Mouse (Mus musculus) frontal cortex, postnatal 14 days (tissue): ENCODE results near the gene Socs2.
"Not testable (repeated sequence)": the region's sequence is repeated elsewhere in the genome, so short reads cannot be mapped to it uniquely, and the experiment has no call there.

Experiments used
- DNase-seq, 2 experiments: peaks; one replicate each; pipeline ENCODE4 v3.0.0; 2022; ENCODE audit warnings: low spot score in 2 of 2

Gene Socs2

GRCm38 (mm10) chr10:95394819-95395812, 21.9 kb downstream of the Socs2 start:
- DNase-seq: no peak

GRCm38 (mm10) chr10:95392073-95392472, 24.9 kb downstream of the Socs2 start:
- DNase-seq: no peak

DNA sequence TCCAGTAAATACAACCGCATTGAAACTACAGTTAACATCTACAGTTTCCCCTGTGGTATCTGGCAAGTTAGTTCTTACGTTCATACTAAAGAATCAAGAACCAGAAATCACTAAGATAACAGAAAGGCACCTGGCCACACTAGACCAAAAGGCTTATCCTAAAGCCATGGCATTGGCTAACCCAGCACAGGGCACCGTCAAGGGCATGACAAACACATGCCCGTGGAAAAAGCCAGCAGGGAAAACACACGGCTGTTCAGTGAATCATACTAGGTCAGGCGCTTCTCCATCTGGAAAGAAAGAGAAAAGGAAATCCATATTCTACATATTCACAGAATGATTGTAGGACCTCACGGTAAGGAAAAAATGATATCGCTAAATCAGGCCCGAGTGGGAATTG, 26.1 kb downstream of the Socs2 start:
- no peak for DNase-seq

- DNase-seq: not testable (repeated sequence)
Observed at GRCm38 (mm10) chr10:95389805-95390204, 27.2 kb downstream of the Socs2 start.

DNA sequence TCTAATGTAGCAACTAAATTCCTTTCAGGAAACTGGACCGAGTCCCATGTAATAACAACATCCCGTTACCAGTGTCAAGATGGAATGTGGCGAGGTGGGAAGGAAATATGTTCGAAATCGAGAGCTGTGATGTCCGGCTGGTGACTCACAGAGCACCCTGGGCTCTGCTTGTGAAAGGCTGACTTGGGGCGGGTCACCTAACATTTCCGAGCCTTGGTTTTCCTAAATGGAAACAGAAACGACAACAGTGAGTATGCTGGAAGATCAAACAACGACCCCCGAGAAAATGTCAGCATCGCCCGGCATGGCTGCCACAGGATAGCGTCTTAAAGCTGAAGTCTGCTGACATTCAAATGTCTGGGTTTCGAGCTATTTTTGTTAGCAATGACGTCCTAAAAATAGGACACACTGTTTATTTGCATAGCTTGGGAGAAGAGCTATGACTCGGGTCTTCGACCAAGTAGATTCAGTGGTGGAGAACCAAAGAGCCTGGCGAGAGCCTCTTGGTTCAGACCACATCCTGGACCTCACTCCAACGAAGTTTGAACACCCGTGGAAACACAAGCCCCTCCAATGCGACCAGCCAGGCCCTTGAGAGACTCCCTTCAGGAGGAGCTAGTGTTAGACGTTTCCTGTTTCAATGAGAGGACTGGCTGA, 28.0 kb downstream of the Socs2 start:
- no peak for DNase-seq

GRCm38 (mm10) chr10:95386527-95386926, 30.5 kb downstream of the Socs2 start:
- no peak for DNase-seq

DNA sequence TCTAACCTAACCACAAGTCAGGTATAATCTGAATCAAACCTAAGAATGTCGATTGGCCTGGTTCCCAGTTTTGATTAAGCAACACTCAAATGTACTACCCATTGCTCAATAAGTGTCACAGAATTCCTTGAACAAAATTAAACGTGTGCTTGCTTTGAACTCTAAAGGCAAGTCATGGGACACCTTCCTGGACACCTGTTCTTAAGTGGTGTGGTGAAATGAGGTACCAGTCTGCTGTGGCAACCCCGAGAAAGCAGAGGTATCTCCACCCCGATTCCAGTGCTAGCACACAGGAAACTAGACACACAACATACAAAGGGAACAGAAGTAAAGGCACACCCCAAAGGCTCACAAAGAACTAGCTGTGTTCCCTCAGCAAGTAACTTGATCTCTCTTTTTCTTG, 31.2 kb downstream of the Socs2 start:
- DNase-seq: no peak

DNA sequence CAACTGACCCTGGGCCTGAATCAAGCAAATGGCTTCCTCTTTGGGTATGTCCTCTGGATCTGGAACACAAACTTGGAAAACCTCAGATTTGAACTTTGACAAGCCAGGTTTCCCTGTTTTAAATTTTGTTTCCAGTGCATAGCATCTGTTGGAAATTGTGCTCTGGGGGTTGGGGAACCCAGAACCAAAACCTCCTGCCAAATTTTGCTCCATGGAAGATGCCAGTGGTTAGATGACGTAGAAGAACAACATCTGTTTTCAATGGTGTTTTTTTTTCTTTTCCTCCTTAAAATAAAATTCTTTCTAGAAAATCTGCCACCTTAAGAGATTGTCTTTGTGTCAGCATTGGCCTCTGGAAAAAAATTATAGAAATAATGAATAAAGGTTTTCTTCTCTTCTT, 31.9 kb downstream of the Socs2 start:
- no peak for DNase-seq

- DNase-seq: no peak
Observed at GRCm38 (mm10) chr10:95384446-95384845, 32.5 kb downstream of the Socs2 start.

DNA sequence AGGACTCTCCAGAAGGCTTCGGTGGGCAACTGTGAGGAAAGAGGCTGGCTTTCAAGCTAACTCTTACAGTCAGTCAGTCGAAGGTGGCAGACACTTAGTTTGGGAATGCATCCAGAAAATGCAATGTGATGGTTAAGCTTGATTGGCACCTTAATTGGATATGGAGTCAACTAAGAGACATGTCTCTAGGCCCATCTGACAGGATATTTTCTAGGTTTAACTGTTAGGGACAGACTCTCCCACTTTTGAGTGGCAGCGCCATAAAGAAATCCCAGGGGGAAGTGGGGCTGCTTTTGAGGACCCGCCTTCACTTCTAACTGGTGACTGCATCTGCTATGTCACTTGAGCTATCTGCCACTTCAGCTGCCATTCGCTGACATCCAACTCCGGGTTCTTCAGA, 43.6 kb downstream of the Socs2 start:
- no peak for DNase-seq

DNA sequence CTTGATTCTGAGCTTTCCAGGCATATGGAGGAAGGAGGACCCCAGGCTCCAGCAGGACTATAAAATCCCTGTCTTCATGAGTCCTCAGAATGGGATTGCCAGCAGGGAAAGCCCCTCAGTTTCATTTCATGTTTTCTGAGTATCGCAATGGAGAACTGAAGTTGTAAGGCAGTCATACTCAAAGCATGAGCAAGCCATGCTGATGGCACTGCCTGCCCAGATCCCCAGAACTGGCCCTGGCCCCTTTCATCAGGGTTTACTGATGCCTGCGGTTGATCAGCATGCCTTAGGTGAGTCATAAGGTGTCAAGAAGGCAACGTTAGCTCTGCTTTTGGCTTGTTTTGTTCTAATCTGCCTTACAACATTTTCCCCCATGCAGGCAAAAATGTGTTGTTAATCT, 45.0 kb downstream of the Socs2 start:
- no peak for DNase-seq

- no peak for DNase-seq
Observed at GRCm38 (mm10) chr10:95369190-95369589, 47.8 kb downstream of the Socs2 start.

DNA sequence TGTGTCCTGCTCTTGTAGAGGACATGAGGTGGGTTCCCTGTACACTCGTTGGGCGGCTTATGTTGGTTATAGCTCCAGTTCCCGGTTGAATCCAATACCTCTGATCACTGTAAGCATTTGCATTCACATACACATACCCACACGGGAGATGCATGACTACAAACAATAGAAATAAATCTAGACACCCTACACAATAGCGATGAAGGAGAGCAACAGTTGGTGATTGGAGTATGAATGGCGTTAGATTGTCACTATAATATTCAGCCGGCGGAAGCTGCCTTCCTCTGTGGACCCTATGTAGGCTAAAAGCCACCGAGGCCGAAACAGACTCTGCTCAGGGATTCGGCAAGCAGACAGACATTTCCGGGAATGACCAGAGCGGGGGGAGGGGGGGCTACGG, 48.8 kb downstream of the Socs2 start:
- DNase-seq: no peak

- no peak for DNase-seq
Observed at GRCm38 (mm10) chr10:95367661-95368089, 49.3 kb downstream of the Socs2 start.

DNA sequence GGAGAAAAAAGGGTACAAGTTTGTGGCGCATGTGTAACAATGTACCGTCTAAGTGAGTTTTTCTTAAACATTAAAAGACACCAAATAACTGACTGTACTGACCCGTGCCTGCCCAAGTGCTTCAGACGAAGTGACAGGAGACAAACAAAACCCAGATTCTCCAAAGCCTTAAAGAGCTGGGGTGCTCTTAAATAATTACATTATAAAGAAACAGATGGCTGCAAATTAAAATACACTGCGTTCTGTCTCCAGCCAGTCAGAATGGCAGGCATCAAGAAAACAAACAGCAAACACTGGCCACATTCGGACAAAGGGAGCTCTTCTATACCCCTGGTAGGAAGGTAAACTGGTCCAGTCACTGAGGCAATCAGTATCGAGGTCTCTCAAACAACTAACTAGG, 49.7 kb downstream of the Socs2 start:
- DNase-seq: no peak

DNA sequence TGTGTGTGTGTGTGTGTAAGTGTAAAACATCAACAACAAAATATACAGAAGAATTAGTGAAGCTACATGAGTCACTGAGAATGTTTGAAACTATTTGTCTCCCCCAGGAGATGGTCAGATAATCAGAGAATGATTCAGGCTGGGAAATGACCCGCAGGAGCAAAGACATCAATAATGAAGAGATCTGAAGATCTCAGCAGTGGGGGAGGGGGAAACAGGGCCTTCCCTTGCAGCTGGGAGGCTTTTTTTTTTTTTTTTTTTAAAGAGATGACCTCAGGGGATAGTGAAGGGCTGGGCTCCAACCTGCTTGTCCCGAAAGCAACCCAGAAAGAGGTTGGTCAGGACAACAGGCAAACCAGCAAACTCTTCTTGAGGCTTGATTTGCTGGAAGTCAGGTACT, 54.7 kb downstream of the Socs2 start:
- DNase-seq: no peak

DNA sequence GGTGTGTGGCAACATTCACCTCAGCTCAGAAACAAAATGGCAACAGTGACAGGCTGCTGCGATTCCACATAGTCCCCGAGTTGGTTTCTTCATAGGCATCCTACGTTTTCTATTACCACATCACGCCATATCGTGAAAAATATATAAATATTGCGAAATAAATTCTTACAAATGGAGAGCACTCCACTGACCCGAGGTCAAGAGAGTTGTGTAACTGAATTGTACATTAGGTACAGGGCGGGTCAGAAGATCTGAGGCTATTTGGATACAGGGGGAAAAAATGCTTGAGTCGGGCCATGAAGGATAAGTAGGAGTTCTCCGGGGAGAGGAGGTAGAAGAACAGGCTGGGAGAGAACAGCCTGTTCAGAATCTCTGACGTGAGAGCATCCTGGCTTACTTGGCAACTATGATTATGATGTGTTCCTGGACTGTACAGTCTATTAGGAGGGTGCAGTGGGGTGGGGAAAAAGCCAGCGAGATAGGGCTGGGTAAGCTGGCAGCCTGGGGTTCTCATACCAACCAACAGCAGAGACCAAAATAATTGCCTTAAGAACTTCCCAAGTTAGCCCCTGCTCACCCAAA, 55.6 kb downstream of the Socs2 start:
- no peak for DNase-seq

GRCm38 (mm10) chr10:95360048-95360447, 56.9 kb downstream of the Socs2 start:
- no peak for DNase-seq

DNA sequence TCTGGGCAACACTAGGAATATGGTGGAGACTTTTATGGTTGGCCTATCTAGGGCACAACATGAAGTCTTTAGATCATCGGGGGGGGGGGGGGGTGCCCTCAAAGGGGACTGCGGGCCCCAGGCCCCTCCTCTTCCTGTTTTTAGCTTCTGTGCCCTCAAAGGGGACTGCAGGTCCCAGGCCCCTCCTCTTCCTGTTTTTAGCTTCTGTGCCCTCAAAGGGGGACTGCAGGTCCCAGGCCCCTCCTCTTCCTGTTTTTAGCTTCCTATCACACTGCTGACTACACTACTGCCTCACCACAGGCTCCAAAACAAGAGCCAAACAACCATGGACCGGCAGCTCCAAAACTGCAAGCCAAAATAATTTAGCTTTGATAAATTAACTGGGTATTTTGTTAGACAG, 59.3 kb downstream of the Socs2 start:
- no peak for DNase-seq

GRCm38 (mm10) chr10:95356711-95357110, 60.3 kb downstream of the Socs2 start:
- DNase-seq: no peak

DNA sequence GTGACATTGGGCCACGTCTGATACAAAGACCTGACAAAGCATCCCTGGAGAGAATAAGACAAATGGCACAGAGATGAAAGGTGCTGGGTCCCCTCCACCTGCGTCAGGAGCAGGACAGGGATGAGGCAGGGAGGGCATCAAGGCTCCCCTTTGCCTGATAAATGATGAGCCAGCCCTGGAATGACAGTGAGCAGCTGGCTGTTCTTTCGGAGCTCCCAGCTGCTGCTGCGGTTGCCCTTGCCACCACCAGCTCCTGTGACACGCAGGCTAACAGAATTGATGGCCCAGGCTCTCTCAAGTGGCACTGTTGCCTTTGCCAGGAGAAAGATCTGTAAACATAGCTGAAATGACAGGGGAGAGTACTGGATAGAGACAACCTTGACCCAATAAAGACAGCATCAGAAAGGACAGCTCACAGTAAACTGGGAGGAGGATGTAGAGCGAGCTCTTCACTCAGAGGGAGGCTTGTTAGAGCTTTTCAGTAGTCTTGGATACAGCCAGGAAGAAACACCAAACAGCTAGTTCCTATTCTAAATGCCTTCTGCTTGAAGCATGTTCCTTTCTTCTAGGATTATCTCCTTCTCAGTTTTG, 61.2 kb downstream of the Socs2 start:
- no peak for DNase-seq

DNA sequence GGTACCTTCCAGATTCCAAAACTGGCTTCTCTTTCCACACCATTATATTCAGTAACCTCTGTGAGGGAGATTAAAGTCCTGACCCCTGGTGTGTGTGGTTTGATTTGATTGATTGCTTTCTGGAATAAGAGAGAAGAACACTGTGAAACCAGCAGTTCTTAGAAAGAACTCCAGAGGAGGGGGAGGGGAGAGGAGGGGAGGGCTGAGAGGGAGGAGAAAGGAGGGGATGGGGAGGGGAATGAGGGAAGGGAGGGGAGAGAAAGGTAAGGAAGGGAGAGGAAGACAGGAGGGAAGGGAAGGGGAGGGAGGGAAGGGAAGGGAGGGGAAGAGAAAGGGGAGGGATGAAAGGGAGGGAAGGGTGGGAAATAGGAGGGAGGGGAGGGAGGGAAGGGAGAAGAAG, 62.3 kb downstream of the Socs2 start:
- no peak for DNase-seq
